In genomic region chr16:91466566-91466965, GRCm38 (mm10) we compare ENCODE assay signal across 8 mouse cellular contexts. TPM values are rescaled to one million over a fixed set of nuclear protein-coding genes. Genes with fewer than 3 reads are reported as not detected.
A peak's percentile ranks its signal among the peaks of the same experiment; 100 is the strongest.
DNase-seq lines count a peak whose midpoint lies in the region; ATAC-seq lines count a peak whose summit lies in the region.

No protein-coding gene starts in this region.

- DNase-seq in heart, adult 11 months: peak; percentile 95
- DNase-seq in heart, postnatal 36 days: no peak
- peak; percentile 60 to 61 for DNase-seq in heart, postnatal 10 days
- no peak for DNase-seq in urinary bladder, adult 18-20 months (ENCODE audit: low spot score in 2 of 2)
- DNase-seq in ovary, postnatal 14 days (ENCODE audit: low spot score): no peak
- DNase-seq in cerebellum, adult 9-11 months: no peak

- H3K36me3 ChIP-seq in liver, embryonic 16.5 days (ENCODE audit: control insufficient read depth, insufficient read depth): peaks cover 24% of the 10 kb centered on the region

- peak overlapping the region; percentile 92 for H3K9ac ChIP-seq in liver, embryonic 16.5 days (ENCODE audit: low read depth, low read length)

- H3K4me2 ChIP-seq in liver, embryonic 16.5 days (ENCODE audit: low read depth, low read length): peak overlapping the region; percentile 68

- no peaks in the 10 kb centered on the region for H3K27me3 ChIP-seq in liver, embryonic 16.5 days (ENCODE audit: control insufficient read depth, insufficient read depth, low read depth, low read length)

- WGBS in liver, embryonic 16.5 days (ENCODE audit: insufficient replicate concordance): 68% methylated on average over 6 of the region's 6 CpGs

- peak overlapping the region; percentile 62 for H3K27ac ChIP-seq in liver, embryonic 16.5 days (ENCODE audit: low read length)

- ATAC-seq in activated CD4-positive, CD25-positive, alpha-beta regulatory T cell, adult 4 months: peak; percentile 34
- no peak for ATAC-seq in liver, embryonic 16.5 days (ENCODE audit: low read depth)

- intact Hi-C loops in heart, postnatal 36 days (cut with DNase I): no loop called here
- intact Hi-C loops in heart, postnatal 10 days (cut with DNase I): loop anchor here (2.0 kb wide), 1 partner anchor 18 kb away; the partner anchor contains the start of gene Ifnar1

- H3K9me3 ChIP-seq in liver, embryonic 16.5 days (replicated peaks; ENCODE audit: control insufficient read depth, low read length): no peaks in the 10 kb centered on the region

- peaks cover 46% of the 10 kb centered on the region for H3K4me1 ChIP-seq in liver, embryonic 16.5 days (ENCODE audit: control insufficient read depth, low read depth, low read length)

- H3K4me3 ChIP-seq in liver, embryonic 16.5 days (ENCODE audit: low read depth, low read length): peak overlapping the region; percentile 80

RNA-seq across cellular contexts. Expression of gene Ifnar1, which starts 18.5 kb away (rescaled TPM):
- total RNA-seq in heart, postnatal 36 days (2021): 10 to 100 TPM; 31.5 to 32.6 TPM
- polyA plus RNA-seq in activated CD4-positive, CD25-positive, alpha-beta regulatory T cell, adult 4 months (2017; shearing (Covaris generic)): 10 to 100 TPM; 87.0 to 90.6 TPM
- 10 to 100 TPM; 46.6 to 58.9 TPM for total RNA-seq in heart, postnatal 10 days (2021)
- polyA plus RNA-seq in liver, embryonic 16.5 days (2015; fragmentation: Nextera tagmentation; extraction: Ambion mirVana): 21.3 and 25.0 TPM in 2 replicates

Comparison
In these comparisons a context has a peak if more than half of its experiments do, and no peak if none do; other contexts are left out.
1. DNase-seq: peak in heart, adult 11 months (single experiment) and heart, postnatal 10 days (2 of 2); none in heart, postnatal 36 days (0 of 2), urinary bladder, adult 18-20 months (0 of 2), ovary, postnatal 14 days (single experiment) and cerebellum, adult 9-11 months (single experiment).